Mouse (Mus musculus): ENCODE measurements around the gene Gimap4.

DNA sequence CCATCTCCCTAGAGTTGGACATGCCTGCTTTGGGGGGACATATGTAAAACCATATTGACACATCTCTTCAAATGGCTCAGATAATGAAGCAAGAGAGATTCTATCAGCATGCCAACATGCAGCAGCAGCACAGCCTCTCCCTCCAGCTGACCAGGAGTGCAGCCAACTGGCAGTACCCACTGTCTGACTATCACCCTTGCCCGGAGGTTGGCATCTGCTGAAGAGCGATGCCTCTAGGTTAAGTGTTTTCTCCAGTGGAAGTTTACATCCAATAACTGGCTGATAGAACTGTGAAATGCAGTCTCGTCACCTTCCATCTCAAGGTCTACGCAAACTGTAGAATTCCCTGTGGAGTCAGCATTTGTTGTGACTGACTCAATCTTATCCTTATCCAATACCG lies 53.3 kb downstream of the Gimap4 start:
- no peak for TF ChIP-seq POLR2A (IDR thresholded peaks at IDR 0.05; ENCODE audit: borderline replicate concordance, control insufficient read depth, low read depth, low read length)
- TF ChIP-seq CTCF (IDR thresholded peaks at IDR 0.05; ENCODE audit: control insufficient read depth, insufficient read depth, low read length), result no peak

Data from bone marrow, adult 2 months (tissue).